28 mouse cellular contexts compared by ENCODE assay signal in genomic region chr19:3875045-3875444, GRCm38 (mm10). TPM values are rescaled to one million over a fixed set of nuclear protein-coding genes. Genes with fewer than 3 reads are reported as not detected.
DNase-seq lines count a peak whose midpoint lies in the region; ATAC-seq and TF ChIP-seq lines count a peak whose summit lies in the region.
"Had no signal": no experiment of that assay in that cellular context is flagged by ENCODE, and none has a peak within 500 bp of the region (broad histone marks: within the 10 kb centered on the region; RNA-seq: fewer than 3 reads in every experiment).

No protein-coding gene starts in this region.

- H3K4me3 ChIP-seq in lung, postnatal 0 days (ENCODE audit: low read depth, low read length), result no peak overlapping the region
- no peak overlapping the region for H3K4me3 ChIP-seq in CH12.LX (replicated peaks in 1 of 3; ENCODE audit: low read depth in 2 of 3, low read length in 2 of 3, poor library complexity in 1 of 3)
- H3K4me3 ChIP-seq in ES-E14 (ENCODE audit: insufficient read depth in 1 of 2, low read depth in 1 of 2, low read length in 2 of 2, poor library complexity in 1 of 2, severe bottlenecking in 1 of 2), result no peak overlapping the region
- H3K4me3 ChIP-seq in small intestine, adult 2 months (ENCODE audit: low read depth, low read length), result no peak overlapping the region
- H3K4me3 ChIP-seq in hindbrain, embryonic 13.5 days, result no peak overlapping the region
- H3K4me3 ChIP-seq: forebrain, embryonic 10.5 days; heart, embryonic 15.5 days; layer of hippocampus, adult 2 months; left cerebral cortex, adult 2 months; limb, embryonic 13.5 days; lung, embryonic 15.5 days; megakaryocyte, embryonic 14.5 days; midbrain, embryonic 12.5 days had no signal

- 0 out of 2 replicates have a peak, but pooled peaks have one; percentile 12 for ATAC-seq in lung, postnatal 0 days
- ATAC-seq in hindbrain, embryonic 13.5 days (ENCODE audit: low FRiP score), result no peak
- ATAC-seq: CD4-positive, CD25-positive, alpha-beta regulatory T cell, adult 4 months; forebrain, embryonic 16.5 days; hindbrain, postnatal 0 days; Patski had no signal

- no peak overlapping the region for H3K27ac ChIP-seq in lung, postnatal 0 days (ENCODE audit: low read length)
- H3K27ac ChIP-seq in CH12.LX (ENCODE audit: insufficient read depth, low read depth) (no peak overlapping the region), ES-E14 (ENCODE audit: insufficient read depth, low read depth, low read length, poor library complexity, severe bottlenecking) (peak overlapping the region; percentile 70)
- H3K27ac ChIP-seq in small intestine, adult 2 months (ENCODE audit: insufficient read depth, low read depth, low read length), result peak overlapping the region; percentile 19
- no peak overlapping the region for H3K27ac ChIP-seq in hindbrain, embryonic 13.5 days
- H3K27ac ChIP-seq: forebrain, embryonic 10.5 days; heart, embryonic 15.5 days; hindbrain, postnatal 0 days; layer of hippocampus, adult 2 months; left cerebral cortex, adult 2 months; limb, embryonic 13.5 days; lung, embryonic 15.5 days; midbrain, embryonic 12.5 days had no signal

- H3K27me3 ChIP-seq in lung, postnatal 0 days (replicated peaks; ENCODE audit: insufficient read depth, low read length), result no peaks in the 10 kb centered on the region
- H3K27me3 ChIP-seq in CH12.LX (replicated peaks), result no peaks in the 10 kb centered on the region
- H3K27me3 ChIP-seq in small intestine, adult 2 months (ENCODE audit: control insufficient read depth, insufficient read depth, low read length), result no peaks in the 10 kb centered on the region
- no peaks in the 10 kb centered on the region for H3K27me3 ChIP-seq in hindbrain, embryonic 13.5 days
- H3K27me3 ChIP-seq: heart, embryonic 15.5 days; limb, embryonic 13.5 days; lung, embryonic 15.5 days; megakaryocyte, embryonic 14.5 days; midbrain, embryonic 12.5 days; Patski had no signal

- no peak overlapping the region for H3K9ac ChIP-seq in lung, postnatal 0 days (replicated peaks; ENCODE audit: low read depth)
- H3K9ac ChIP-seq in CH12.LX (ENCODE audit: insufficient read depth, low read depth) (no peak overlapping the region; the same call in 1 of the 2 replicates), ES-E14 (ENCODE audit: insufficient read depth, low read depth, low read length, poor library complexity, severe bottlenecking) (0 out of 2 replicates have a peak overlapping the region, but pooled peaks have one; percentile 60)
- H3K9ac ChIP-seq in hindbrain, embryonic 13.5 days, result no peak overlapping the region
- H3K9ac ChIP-seq: heart, embryonic 15.5 days; limb, embryonic 13.5 days; lung, embryonic 15.5 days; midbrain, embryonic 12.5 days had no signal

- H3K36me3 ChIP-seq in lung, postnatal 0 days (ENCODE audit: insufficient read depth, low read length), result no peaks in the 10 kb centered on the region
- peaks cover 5 to 22% of the 10 kb centered on the region in 2 experiments for H3K36me3 ChIP-seq in CH12.LX (replicated peaks in 1 of 2; ENCODE audit: control insufficient read depth in 1 of 2, insufficient read depth in 1 of 2, low read length in 1 of 2)
- H3K36me3 ChIP-seq in ES-E14 (ENCODE audit: control insufficient read depth, insufficient read depth, low read length, poor library complexity, severe bottlenecking), result peaks cover 20% of the 10 kb centered on the region; the same call in 1 of the 2 replicates
- H3K36me3 ChIP-seq in small intestine, adult 2 months (ENCODE audit: control insufficient read depth, insufficient read depth, low read length), result peaks cover 10% of the 10 kb centered on the region
- peaks cover 12% of the 10 kb centered on the region for H3K36me3 ChIP-seq in hindbrain, embryonic 13.5 days
- H3K36me3 ChIP-seq: heart, embryonic 15.5 days; lung, embryonic 15.5 days; midbrain, embryonic 12.5 days had no signal

- no peaks in the 10 kb centered on the region for H3K79me2 ChIP-seq in CH12.LX (replicated peaks; ENCODE audit: control insufficient read depth, extremely low read depth, insufficient read depth, poor library complexity, severe bottlenecking)

- H3K4me1 ChIP-seq in lung, postnatal 0 days (ENCODE audit: insufficient read depth, low read depth, low read length), result peaks cover 5% of the 10 kb centered on the region; the same call in 1 of the 2 replicates
- H3K4me1 ChIP-seq in CH12.LX (ENCODE audit: control insufficient read depth in 1 of 2, insufficient read depth in 2 of 2) (peaks cover 12 to 19% of the 10 kb centered on the region in 2 experiments), ES-E14 (ENCODE audit: control insufficient read depth in 2 of 2, insufficient read depth in 2 of 2, low read length in 2 of 2, poor library complexity in 1 of 2) (peaks cover 0 to 6% of the 10 kb centered on the region in 2 experiments; a peak in 1 of 4 replicates)
- H3K4me1 ChIP-seq in small intestine, adult 2 months (ENCODE audit: control insufficient read depth, insufficient read depth, insufficient read length, low read length), result peaks cover 8% of the 10 kb centered on the region; the same call in 1 of the 2 replicates
- H3K4me1 ChIP-seq in hindbrain, embryonic 13.5 days (replicated peaks), result 0 out of 2 replicates have a peak, but pooled peaks cover 8% of the 10 kb centered on the region
- H3K4me1 ChIP-seq: forebrain, embryonic 10.5 days had no signal

- TF ChIP-seq POLR2A in CH12.LX (IDR thresholded peaks at IDR 0.05; ENCODE audit: low read depth, low read length), result no peak
- no peak for TF ChIP-seq POLR2A in small intestine, adult 2 months (IDR thresholded peaks at IDR 0.05; ENCODE audit: low read depth, low read length)

- no peak for TF ChIP-seq CTCF in lung, postnatal 0 days (IDR thresholded peaks at IDR 0.05)
- no peak for TF ChIP-seq CTCF in CH12.LX (conservative IDR thresholded peaks at IDR 0.05 in 1 of 2, IDR thresholded peaks at IDR 0.05 in 1 of 2; ENCODE audit: low read depth in 2 of 2, low read length in 2 of 2)
- TF ChIP-seq CTCF in small intestine, adult 2 months (IDR thresholded peaks at IDR 0.05; ENCODE audit: extremely low read depth, insufficient read length, insufficient replicate concordance, low read depth, low read length), result no peak

- TF ChIP-seq RAD21 in CH12.LX (IDR thresholded peaks at IDR 0.05; ENCODE audit: low read depth, low read length), result no peak

- dilution Hi-C loops in CH12.LX (cut with MboI; ENCODE audit: extremely low pct_ligation_motif_present, extremely low pct_unique_long_range_greater_than_20kb, low sequenced_read_pairs), result no loop called here

- DNase-seq in lung, postnatal 0 days (ENCODE audit: low spot score), result peak; percentile 22
- DNase-seq in lung, postnatal 14 days, result no peak
- no peak for DNase-seq in CH12.LX (ENCODE audit: extremely low read depth)
- no peak for DNase-seq in ES-E14 (ENCODE audit: low read depth, low spot score)
- no peak for DNase-seq in gastrocnemius, adult 8-10 months (ENCODE audit: low spot score in 2 of 2)
- DNase-seq: adrenal gland, postnatal 10 days; cerebellum, adult 8-10 months; cerebellum, postnatal 25 days; gastrocnemius, postnatal 10 days; kidney, adult 18-20 months; lung, postnatal 4 days; thymus, adult 18-20 months; thymus, postnatal 25 days had no signal

- no peak overlapping the region for H3K4me2 ChIP-seq in lung, postnatal 0 days (replicated peaks; ENCODE audit: low read depth, low read length)
- peak overlapping the region; percentile 34; the same call in 1 of the 2 replicates for H3K4me2 ChIP-seq in CH12.LX (ENCODE audit: insufficient read depth, low read depth, poor library complexity, severe bottlenecking)
- H3K4me2 ChIP-seq in hindbrain, embryonic 13.5 days, result no peak overlapping the region
- H3K4me2 ChIP-seq: heart, embryonic 15.5 days; limb, embryonic 13.5 days; liver, embryonic 11.5 days; lung, embryonic 15.5 days; midbrain, embryonic 12.5 days had no signal

- TF ChIP-seq EP300 in lung, postnatal 0 days (IDR thresholded peaks at IDR 0.05), result no peak
- TF ChIP-seq EP300 in CH12.LX (IDR thresholded peaks at IDR 0.05; ENCODE audit: low read length), result no peak

- H3K9me3 ChIP-seq in lung, postnatal 0 days (ENCODE audit: low read length), result no peaks in the 10 kb centered on the region
- H3K9me3 ChIP-seq in CH12.LX (replicated peaks; ENCODE audit: low read length) (no peaks in the 10 kb centered on the region), ES-E14 (ENCODE audit: control insufficient read depth, insufficient read depth, low read depth, low read length) (no peaks in the 10 kb centered on the region)
- no peaks in the 10 kb centered on the region for H3K9me3 ChIP-seq in hindbrain, embryonic 13.5 days
- H3K9me3 ChIP-seq: forebrain, embryonic 10.5 days; heart, embryonic 15.5 days; limb, embryonic 13.5 days; lung, embryonic 15.5 days; megakaryocyte, embryonic 14.5 days; midbrain, embryonic 12.5 days had no signal

- 61% methylated on average over 7 of the region's 7 CpGs for WGBS in lung, postnatal 0 days
- 25% methylated on average over 7 of the region's 7 CpGs for WGBS in small intestine, adult 2 months
- 91% methylated on average over 7 of the region's 7 CpGs for WGBS in hindbrain, embryonic 13.5 days

- in situ Hi-C loops in CH12.LX (cut with MboI; ENCODE audit: low pct_ligation_motif_present, low pct_unique_long_range_greater_than_20kb, low sequenced_read_pairs), result no loop called here
- in situ Hi-C loops in ES-E14 (cut with MboI; ENCODE audit: low sequenced_read_pairs in 2 of 2, unreplicated experiment in 2 of 2), result no loop called here

RNA-seq across cellular contexts. Expression of gene Chka, which starts 23.5 kb away (rescaled TPM):
- polyA plus RNA-seq in lung, postnatal 0 days (2015; fragmentation: Nextera tagmentation; extraction: Ambion mirVana), result 65.9 and 68.1 TPM in 2 replicates
- total RNA-seq in CH12.LX (2012; rRNA removed) (10.1 and 10.3 TPM in 2 replicates), CH12.LX (2014; rRNA removed) (7.6 and 8.0 TPM in 2 replicates), ES-E14 (2012; rRNA removed) (79.6 and 86.1 TPM in 2 replicates)
- polyA plus RNA-seq in CH12.LX (2012; ENCODE audit: insufficient read length, low read depth), result 11.6 and 13.0 TPM in 2 replicates
- 85.2 and 214 TPM in 2 replicates for polyA plus RNA-seq in small intestine, adult 2 months (2012; rRNA removed)
- polyA plus RNA-seq in hindbrain, embryonic 13.5 days (2015; fragmentation: Nextera tagmentation; extraction: Ambion mirVana), result 52.9 TPM in 2 replicates
- 1 to 10 TPM in 3 of 4 experiments, under 1 TPM in 1; 0.97 to 1.6 (median 1.2) TPM for total RNA-seq in gastrocnemius, adult 8-10 months (2022)

RNA-seq across cellular contexts. Expression of gene Tcirg1, which starts 31.9 kb away (rescaled TPM):
- 31.8 and 33.1 TPM in 2 replicates for polyA plus RNA-seq in lung, postnatal 0 days (2015; fragmentation: Nextera tagmentation; extraction: Ambion mirVana)
- total RNA-seq in CH12.LX (2012; rRNA removed) (46.6 and 53.2 TPM in 2 replicates), CH12.LX (2014; rRNA removed) (48.5 and 51.6 TPM in 2 replicates), ES-E14 (2012; rRNA removed) (55.2 and 75.8 TPM in 2 replicates)
- 62.8 and 67.2 TPM in 2 replicates for polyA plus RNA-seq in CH12.LX (2012; ENCODE audit: insufficient read length, low read depth)
- polyA plus RNA-seq in small intestine, adult 2 months (2012; rRNA removed), result 107 and 148 TPM in 2 replicates
- 15.0 and 15.8 TPM in 2 replicates for polyA plus RNA-seq in hindbrain, embryonic 13.5 days (2015; fragmentation: Nextera tagmentation; extraction: Ambion mirVana)
- 1 to 10 TPM; 2.2 to 5.1 (median 3.0) TPM for total RNA-seq in gastrocnemius, adult 8-10 months (2022)

RNA-seq across cellular contexts. Expression of gene Ndufs8, which starts 37.5 kb away (rescaled TPM):
- 203 and 225 TPM in 2 replicates for polyA plus RNA-seq in lung, postnatal 0 days (2015; fragmentation: Nextera tagmentation; extraction: Ambion mirVana)
- total RNA-seq in CH12.LX (2012; rRNA removed), result 216 TPM in 2 replicates
- 196 and 248 TPM in 2 replicates for total RNA-seq in CH12.LX (2014; rRNA removed)
- polyA plus RNA-seq in CH12.LX (2012; ENCODE audit: insufficient read length, low read depth), result 182 and 195 TPM in 2 replicates
- 134 and 135 TPM in 2 replicates for total RNA-seq in ES-E14 (2012; rRNA removed)
- polyA plus RNA-seq in small intestine, adult 2 months (2012; rRNA removed), result 303 and 423 TPM in 2 replicates
- polyA plus RNA-seq in hindbrain, embryonic 13.5 days (2015; fragmentation: Nextera tagmentation; extraction: Ambion mirVana), result 261 and 264 TPM in 2 replicates
- 100 to 1,000 TPM; 222 to 255 (median 235) TPM for total RNA-seq in gastrocnemius, adult 8-10 months (2022)

RNA-seq across cellular contexts. Expression of gene Aldh3b1, which starts 54.6 kb away (rescaled TPM):
- 33.2 and 38.3 TPM in 2 replicates for polyA plus RNA-seq in lung, postnatal 0 days (2015; fragmentation: Nextera tagmentation; extraction: Ambion mirVana)
- total RNA-seq in CH12.LX (2012; rRNA removed) (5.7 and 8.1 TPM in 2 replicates), CH12.LX (2014; rRNA removed) (3.7 and 5.9 TPM in 2 replicates), ES-E14 (2012; rRNA removed) (0.76 and 1.4 TPM in 2 replicates)
- 7.4 and 8.1 TPM in 2 replicates for polyA plus RNA-seq in CH12.LX (2012; ENCODE audit: insufficient read length, low read depth)
- 32.8 and 43.0 TPM in 2 replicates for polyA plus RNA-seq in small intestine, adult 2 months (2012; rRNA removed)
- polyA plus RNA-seq in hindbrain, embryonic 13.5 days (2015; fragmentation: Nextera tagmentation; extraction: Ambion mirVana), result 1.9 and 2.1 TPM in 2 replicates
- 1 to 10 TPM; 1.0 to 2.6 (median 1.3) TPM for total RNA-seq in gastrocnemius, adult 8-10 months (2022)

RNA-seq across cellular contexts. Expression of gene Unc93b1, which starts 59.9 kb away (rescaled TPM):
- 40.0 and 45.5 TPM in 2 replicates for polyA plus RNA-seq in lung, postnatal 0 days (2015; fragmentation: Nextera tagmentation; extraction: Ambion mirVana)
- 77.9 and 84.7 TPM in 2 replicates for total RNA-seq in CH12.LX (2012; rRNA removed)
- total RNA-seq in CH12.LX (2014; rRNA removed), result 72.7 and 82.3 TPM in 2 replicates
- polyA plus RNA-seq in CH12.LX (2012; ENCODE audit: insufficient read length, low read depth), result 105 and 117 TPM in 2 replicates
- total RNA-seq in ES-E14 (2012; rRNA removed), result 3.9 and 9.5 TPM in 2 replicates
- polyA plus RNA-seq in small intestine, adult 2 months (2012; rRNA removed), result 108 and 140 TPM in 2 replicates
- polyA plus RNA-seq in hindbrain, embryonic 13.5 days (2015; fragmentation: Nextera tagmentation; extraction: Ambion mirVana), result 10.1 and 13.2 TPM in 2 replicates
- 1 to 10 TPM; 3.2 to 4.5 (median 3.5) TPM for total RNA-seq in gastrocnemius, adult 8-10 months (2022)
- polyA plus RNA-seq: Patski had no signal

Comparison
In these comparisons a context has a peak if more than half of its experiments do, and no peak if none do; other contexts are left out.
1. H3K27ac ChIP-seq: peak in ES-E14 (single experiment) and small intestine, adult 2 months (single experiment); none in lung, postnatal 0 days (single experiment), CH12.LX (single experiment) and hindbrain, embryonic 13.5 days (single experiment).